Mouse (Mus musculus) heart, adult 9 months (tissue): Measurements from ENCODE around the gene Abcf2.
"Not testable (repeated sequence)": the region's sequence is repeated elsewhere in the genome, so short reads cannot be mapped to it uniquely, and the experiment has no call there.

Source experiments
- DNase-seq, 2 experiments: peaks; one replicate each; pipeline ENCODE4 v3.0.0; 2022; ENCODE audit warnings: low spot score in 2 of 2

Abcf2 gene

DNA sequence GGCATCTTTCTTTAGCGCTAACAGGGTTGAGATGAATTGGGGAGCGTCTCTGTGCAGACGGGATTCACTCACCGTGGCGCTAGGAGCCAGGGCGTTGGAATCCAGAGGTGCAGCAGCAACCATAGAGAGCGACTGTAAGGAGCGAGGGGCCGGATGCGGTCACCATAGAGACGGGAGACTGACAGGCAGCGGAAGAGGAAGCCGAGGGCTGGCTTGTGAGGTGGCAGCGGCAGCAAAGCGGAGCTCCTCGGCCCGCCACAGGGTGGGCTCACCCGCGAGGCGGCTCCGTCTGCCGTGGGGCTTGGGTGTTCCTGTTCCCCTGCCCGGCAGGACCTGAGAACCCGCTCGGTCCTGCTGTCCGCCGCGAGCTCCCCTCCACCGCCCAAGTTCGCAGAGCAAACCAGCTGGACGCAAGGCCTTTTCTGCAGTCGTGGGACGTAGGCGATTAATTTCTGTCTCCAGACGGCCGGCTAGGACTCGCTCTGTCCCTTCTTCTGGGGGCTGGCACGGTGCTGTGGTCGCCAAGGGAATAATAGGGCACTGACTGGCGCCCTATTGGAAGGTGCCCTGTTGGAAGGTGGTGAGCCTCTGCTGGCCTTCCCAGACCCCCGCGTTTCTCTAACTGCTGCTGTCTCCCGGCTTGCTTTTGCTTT lies 9.4 kb upstream of the Abcf2 start, which contains the start of gene Chpf2:
TSS of gene Chpf2 (plus strand) at position 195 of the 653 bp plus-strand sequence.
- peak; percentile 81 to 83 for DNase-seq

DNA sequence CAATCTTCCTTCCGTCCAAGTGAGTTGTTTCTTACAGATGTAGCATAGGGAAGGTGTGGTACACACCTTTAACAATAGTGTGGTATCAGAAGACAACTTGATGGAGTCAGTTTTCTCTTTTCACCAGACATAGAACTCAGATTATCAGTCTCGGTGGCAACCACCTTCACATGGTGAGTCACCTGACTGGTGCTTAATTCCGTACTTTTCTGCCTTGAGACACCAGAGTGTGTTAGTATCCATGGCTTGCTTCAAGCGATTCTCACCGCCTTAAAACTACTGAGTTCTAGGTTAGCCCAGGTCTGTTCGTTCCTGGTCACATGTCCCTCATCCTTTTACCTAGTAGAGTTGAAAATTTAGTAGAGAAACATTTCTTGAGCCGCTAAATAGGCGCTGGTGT lies 8.8 kb upstream of the Abcf2 start:
- no peak for DNase-seq

DNA sequence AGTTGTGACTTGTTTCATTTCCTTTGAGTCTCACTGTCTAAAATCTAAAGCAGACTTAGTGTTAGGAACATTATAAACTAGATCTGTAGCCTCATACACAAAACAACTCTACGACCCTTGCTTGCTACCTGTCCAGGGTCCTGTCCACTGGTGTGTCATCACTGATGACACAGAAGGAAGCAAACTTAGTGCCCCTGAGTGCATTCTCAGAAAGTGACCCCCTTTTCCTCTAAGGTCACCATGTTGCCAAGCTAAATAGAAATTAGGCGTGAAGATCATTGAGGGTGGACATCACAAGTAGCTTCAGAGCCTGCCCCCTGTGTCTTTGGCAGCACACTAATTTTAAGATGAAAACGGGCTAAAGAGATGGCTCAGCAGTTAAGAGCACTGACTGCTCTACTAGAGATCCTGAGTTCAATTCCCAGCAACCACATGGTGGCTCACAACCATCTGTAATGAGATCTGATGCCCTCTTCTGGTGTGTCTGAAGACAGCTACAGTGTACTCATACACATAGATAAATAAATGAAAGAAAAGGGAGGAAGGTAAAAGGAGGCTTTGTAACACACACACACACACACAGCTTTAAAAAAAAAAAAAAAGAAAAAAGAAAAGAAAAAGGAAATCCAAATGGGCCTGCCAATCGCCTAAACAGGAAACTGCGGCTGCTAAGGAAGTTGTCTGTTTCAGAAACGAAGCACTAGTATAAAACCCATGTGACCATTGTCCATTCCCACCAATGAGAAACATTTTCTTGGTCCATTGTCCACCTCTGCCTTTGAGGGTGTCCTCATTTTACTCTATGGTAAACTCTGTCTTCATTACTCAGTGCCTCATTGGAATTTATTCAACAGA lies 1.1 kb upstream of the Abcf2 start:
- DNase-seq, result no peak

DNA sequence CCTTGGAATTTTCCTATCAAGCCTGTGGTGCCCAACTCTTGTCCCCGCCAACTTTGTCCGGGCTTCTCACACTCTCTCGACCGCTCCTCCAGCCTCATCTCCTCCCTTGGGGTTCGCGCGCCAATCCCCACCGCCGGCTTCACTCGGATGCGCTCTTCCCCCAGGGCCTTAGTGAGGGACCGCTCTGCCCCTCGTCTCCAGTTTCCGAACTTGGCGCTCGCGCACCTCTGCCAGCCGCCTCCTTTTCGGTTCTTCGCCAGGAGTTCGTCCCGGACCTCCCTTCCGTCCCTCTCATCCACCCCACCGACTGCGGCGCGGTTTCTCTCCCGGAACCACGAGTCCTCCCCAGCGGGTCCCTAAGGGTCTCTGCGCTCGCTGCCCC lies 475 bp downstream of the Abcf2 start:
- DNase-seq, result no peak

DNA sequence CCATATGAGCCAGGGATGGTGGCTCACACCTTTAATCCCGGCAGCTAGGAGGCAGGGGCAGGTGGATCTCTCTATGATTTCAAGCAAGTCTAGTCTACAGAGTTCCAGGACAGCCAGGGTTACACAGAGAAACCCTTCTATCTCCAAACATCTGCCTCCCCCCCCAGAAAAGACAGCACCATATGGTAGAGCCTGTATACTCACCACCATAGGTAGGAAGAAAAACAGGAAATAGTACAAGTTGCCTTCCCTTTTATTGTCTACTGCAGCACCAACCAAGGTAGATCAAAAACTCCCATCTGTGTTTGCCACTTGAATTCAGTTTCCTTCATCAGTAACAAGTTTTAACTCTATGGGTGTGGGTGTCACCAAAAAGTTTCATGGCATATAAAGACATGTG lies 1.3 kb downstream of the Abcf2 start:
- DNase-seq, result no peak

DNA sequence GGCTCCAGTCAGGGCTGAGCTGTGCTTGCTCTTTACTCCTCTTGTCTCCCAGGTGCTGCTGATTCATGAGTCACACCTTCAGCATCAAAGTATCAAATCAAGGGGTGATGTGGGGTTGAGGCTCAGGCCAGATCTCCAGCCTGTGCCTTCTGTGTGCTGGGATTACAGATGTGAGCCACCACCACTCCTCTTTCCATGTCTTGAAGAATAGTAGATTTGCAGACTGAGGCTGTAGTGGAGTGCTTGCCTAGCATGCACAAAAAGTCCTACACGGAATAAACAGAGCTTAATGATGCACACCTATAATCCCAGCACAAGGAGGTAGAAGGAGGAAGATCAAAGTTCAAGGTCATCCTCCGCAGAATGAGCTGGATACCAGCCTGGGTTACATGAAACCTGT lies 20.6 kb downstream of the Abcf2 start, which contains the start of gene 4931409K22Rik:
TSS of gene 4931409K22Rik (minus strand) at position 101 of the 400 bp plus-strand sequence.
- DNase-seq, result no peak

DNA sequence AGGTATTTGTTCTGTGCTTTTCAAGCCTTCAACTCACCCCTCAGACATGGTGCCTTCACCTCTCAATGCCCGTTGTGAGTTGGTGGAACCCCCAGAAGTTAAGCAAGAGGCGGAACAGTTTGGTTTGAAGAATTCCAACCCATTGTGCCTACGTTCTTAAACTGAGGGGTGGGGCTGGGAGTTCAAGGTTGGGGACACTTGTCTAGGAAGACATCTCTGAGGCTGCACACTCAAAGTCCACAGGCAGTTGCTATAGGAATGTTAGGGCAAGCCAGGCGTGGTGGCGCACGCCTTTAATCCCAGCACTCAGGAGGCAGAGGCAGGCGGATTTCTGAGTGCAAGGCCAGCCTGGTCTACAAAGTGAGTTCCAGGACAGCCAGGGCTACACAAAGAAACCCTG lies 21.9 kb downstream of the Abcf2 start:
- not testable (repeated sequence) for DNase-seq

DNA sequence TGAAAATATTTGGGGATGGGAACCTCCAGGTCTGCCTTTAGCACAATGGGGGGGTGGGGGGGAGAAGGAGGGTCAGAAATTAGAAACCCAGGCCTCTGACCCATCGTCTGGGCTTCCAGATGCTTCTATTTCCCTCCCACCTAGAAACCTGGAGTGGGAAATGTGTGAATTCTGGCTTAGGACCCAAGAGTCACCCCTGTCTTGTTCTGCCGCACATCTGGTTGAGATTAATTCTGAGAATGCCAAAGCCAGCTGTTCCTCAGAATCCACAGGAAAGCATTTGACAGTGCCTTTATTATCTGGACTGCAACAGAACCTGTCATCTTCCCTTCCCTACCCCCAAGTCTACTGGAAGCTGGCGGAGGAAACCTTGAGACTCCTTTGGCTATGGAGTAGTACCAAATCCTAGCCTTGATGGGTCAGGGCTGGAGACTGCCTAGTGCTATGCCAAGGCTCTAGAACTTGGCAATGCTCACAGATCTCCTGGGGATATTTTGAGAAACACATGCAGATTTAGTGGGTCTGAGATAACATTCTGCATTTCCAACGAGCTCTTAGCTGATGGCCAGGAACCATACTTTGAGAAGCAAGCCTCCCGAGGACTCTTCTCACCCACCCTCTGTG lies 23.5 kb downstream of the Abcf2 start:
- no peak for DNase-seq

DNA sequence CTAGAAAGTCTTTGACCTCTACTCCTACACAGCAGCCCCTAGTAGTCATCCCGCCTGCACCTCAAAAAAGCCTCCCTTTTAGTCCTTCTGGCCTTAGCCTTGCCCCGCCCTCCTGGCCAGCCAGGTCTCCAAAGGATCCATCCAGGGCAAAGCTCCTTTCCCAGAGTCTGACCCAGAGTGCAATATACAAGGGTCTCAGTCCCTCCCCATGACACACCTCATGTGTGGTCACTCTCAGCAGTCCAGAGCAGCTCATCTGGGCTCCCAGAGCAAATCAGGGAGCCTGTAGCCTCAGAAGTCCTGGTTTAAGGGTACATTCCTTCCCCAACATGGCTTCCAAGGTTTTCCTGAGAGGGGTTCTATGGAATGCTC lies 26.0 kb downstream of the Abcf2 start:
- no peak for DNase-seq

DNA sequence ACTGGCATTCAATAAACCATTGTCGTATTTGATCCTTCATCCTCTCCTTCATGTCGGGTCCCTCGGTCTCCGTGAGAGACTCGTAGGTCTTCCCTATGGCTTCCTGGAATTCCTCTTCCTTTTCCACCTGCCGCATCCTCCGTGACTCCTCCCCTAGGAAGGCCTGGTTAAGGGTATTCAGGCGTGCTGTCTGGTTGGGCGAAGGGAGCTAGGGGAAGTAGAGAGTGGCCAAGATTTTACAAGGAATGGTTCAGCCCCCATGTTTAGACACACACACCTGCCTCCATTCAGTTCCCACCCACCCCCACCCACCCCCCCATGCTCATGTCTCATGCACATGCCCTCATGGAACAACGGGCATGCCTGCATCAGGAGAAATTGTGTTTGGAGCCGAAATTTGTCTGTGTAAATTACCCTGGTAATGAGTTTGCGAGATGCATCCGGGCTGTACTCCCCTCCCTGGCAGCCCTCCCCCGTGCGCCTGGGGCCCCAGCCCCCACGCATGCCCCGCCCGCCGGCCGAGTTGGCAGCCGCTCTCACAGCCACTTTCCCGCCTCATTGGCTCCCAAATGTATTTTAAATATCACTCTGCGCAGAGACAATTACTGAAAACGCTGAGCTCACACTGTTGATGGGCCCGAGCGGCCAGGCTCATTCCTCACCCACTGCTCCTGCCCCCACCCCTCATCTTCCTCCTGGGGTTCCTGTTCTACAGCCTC lies 26.5 kb downstream of the Abcf2 start:
- no peak for DNase-seq

DNA sequence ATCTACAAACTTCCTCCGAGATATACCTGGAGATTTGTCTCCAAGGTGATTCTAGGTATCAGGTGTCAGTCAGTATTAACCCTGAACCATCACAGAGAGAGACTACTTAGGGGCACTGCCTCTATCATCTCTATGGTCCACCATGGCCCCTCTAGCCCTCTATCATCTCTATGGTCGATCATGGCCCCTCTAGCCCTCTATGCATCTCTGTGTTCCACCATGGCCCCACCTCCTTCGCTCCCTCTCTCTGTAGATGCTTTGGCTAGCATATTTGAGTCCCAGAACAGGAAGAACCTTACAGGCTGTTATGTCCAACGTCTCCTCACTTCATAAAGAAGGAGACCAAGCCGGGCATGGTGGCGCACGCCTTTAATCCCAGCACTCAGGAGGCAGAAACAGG lies 34.6 kb downstream of the Abcf2 start:
- no peak for DNase-seq

DNA sequence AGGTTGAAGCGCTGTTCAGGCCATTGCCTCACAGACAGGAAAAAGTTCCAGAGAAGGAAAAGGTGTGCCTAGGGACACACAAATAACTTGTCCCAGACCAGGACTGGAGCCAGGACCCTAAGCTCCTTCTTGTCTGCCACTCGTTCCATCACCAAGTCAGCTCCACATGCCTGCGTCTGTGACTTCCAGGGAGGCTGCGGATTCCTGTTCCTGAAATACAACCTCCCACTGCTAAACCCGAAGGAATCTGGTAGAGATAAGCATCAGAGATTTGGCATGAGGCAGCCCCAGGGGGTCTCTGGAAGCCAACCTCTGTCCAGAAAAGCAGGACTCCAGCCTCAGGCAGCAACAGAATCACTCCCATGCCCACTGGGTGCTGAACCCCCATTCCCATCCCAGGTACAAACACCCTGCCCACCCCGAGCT lies 36.1 kb downstream of the Abcf2 start:
- no peak for DNase-seq

DNA sequence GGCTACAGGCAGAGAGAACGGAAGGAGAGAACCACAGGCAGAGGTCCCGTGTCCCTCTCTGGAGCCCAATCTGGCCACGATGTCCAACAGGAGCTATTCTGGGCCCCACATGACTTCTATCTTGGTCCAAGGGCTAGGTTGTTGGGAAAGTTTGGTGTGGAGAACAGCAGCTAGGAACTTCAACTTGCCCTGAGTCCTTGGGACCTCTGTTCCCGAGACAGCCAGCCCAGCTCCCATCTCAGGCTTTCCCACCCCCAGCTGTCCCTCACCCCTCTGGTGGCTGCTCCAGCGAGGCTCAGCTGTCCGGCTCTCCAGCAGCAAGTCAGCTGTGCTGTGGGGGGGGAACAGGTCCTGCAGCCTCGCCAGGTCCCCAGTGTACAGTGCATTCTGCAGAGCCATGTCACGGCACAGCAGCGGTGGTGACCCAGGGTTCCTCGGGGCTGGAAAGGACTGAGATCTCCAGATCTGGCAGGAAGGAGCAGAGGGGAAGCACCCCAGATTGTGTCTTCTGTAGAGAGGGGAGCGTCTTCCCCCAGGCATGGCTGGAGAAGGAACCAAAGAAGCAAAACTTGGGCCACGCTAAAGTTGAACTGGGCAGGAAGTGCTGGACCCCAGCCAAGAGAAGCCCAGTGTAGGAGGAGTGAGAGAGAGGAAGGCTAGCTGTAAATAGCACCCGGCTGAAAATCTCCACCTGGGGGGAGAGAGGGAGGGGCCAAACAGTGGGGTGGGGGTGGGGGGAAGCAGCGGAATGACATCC lies 36.7 kb downstream of the Abcf2 start, which contains the start of gene Asb10:
TSS of gene Asb10 (minus strand) at position 592 of the 757 bp plus-strand sequence.
- peak; percentile 80 to 84 for DNase-seq

DNA sequence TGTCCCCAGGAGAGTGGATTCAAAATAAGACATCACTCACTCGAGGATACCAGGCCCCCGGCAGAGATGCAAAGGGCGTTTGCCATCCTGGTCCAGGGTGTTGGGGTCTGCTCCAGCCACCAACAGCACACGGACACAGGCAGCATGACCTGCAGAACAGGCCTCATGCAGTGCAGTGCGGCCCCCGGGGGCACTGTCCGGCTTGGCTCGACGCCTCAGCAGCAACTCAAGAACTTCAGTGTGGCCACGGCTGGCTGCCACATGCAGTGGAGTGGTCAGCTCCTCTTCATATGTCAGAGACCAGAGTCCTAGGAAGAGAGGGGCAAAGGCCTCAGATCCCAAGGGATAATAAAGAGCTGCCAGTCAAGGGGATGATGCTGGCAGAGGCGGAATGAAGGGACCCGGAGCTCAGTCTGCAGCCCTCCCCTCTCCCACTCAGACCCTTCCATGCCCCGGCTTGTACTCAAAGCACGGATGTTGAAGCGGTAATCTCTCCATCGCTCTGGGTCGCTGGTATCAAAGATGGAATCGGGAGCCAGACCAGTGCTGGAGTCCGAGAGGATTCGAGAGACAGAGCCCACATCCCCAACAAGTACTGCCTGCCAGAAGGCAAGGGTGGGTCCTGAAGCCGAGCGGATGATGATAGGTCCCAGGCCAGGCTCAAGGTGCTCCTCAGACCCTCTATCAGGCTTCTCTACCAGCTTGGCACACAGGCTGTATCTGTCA lies 37.5 kb downstream of the Abcf2 start:
- no peak for DNase-seq

DNA sequence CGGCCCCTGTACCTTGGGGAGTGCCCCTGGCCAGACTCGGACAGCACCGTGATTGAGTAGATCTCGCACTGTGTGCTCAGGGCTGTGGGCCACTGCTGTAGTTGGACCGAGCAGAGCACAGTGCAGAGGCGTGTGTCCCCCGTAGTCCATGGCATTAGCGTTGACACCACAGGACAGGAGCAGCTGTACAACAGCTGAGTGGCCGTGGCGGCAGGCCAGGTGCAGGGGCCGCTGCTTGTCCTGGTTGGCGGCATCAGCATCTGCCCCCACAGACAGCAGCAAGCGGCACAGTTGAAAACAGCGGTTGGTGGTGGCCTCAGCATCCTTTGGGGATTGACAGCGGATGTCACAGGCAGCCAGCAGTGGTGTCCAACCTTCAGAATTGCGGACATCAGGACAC lies 39.6 kb downstream of the Abcf2 start:
- DNase-seq, result peak in 1 of 2 experiments; percentile 35

DNA sequence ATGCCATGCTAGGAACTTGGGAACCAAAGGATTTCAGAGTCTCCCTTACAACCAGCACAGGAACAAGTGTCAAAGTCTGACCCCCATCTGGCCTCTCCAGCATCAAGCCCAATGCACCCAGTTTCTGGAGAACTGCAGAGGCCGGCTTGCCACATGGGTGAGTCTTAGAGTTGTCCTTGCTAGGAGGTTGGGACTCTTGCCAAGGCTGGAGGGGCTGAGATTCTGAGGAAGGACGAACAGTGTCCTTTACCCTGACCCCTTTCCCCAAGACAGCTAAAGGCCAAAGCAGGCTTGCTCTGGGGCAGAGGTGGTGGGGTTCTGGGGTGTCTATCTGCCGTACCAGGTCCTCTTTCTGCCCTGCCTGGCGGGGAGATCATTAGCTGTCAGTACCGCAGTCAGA lies 40.8 kb downstream of the Abcf2 start:
- no peak for DNase-seq

DNA sequence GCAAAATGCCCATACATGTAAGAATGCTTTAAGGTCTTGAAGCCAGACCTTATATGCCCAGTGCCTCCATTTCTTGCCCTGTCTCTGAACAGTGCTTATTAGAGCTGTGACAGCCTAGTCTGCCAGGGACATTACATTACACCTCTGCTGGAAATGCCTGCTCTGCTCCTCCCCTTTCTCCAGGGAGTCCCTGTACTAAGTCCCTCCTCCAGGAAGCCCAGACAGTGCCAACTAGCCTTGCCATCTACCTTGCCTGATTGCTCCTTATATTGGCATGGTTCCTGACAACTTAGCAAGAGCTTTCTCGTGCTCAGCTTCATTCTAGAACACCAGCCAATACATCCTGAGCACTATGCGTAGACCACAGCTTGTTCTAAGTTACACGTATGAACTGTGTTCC lies 41.5 kb downstream of the Abcf2 start:
- DNase-seq, result no peak

DNA sequence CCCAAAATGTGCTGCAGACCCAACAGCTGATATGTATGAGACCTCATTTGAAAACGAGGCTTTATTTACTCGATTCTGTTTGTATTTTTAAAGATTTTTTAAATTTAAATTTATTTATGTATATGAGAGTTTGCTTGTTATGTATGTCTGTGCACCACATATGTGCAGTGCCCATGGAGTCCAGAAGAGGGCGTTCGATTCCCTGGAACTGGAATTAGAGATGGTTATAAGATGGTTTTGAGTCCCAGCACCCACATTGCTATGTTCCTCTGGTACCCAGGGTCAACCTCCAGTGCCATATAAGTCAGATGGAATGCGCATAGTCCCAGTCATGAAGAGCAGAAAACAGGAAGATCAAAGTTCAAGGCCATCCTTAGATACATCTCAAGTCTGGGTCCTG lies 43.0 kb downstream of the Abcf2 start:
- no peak for DNase-seq

DNA sequence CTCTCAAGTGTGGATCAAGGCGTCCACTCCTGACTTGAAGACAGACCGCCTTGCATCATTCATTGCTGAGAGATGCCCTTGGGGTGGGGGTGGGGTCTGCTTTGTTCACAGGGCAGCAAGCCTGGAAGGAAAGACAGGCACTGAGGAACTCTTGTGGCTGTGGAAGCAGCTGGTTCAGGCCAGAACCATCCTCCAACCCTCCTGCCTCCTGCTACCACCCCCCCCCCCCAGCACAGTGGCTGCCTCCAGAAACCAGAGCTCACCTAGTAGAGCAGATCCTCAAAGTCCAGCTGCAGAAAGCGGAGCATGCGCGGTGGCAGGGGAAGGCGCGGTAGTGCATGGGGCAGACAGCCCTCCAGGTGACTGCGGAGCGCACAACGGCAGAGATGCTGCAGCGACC lies 43.9 kb downstream of the Abcf2 start:
- no peak for DNase-seq

DNA sequence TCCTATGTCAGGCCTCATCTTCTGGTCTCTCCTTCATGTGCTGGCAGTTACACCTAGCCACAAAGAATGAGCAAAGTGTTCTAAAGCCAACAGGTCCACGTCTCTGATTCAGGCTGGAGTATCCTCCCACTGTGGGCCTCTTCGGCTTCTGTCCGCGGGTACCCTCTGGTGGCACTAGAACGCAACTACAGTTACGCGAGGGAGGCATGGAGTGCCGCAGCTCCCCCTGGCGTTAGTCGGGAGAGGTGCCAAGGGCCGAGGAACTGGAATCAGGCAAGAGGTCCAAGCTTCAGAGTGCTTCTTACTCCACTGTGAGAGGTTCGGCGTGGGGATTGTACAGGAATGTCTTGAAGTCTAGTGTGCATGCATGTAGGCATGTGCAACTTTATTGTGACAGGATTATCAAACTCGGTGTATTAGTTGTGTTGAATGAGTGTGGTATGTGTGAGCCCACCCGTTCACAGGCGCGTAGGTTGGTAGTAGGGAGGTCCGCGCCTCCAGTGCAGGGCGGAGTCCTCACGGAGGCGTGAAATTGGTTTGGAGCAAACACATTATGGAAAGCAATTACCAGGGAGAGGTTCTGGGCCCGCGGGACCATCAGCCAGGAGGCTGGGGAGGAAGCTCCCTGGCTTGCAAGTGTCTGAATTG lies 47.1 kb downstream of the Abcf2 start:
- peak; percentile 82 to 91 for DNase-seq
